Mouse (Mus musculus): ENCODE results near the gene Tfap4. TPM values are rescaled to one million over a fixed set of nuclear protein-coding genes. Genes with fewer than 3 reads are reported as not detected.

Gene Tfap4
- polyA plus RNA-seq, 1 experiment from 2014 or later = 13.3 TPM

- Histone ChIP-seq H3K9me3 (replicated peaks) (no peaks in the 10 kb centered on the region), H3K4me3 (no peak overlapping the region)
Measured at GRCm38 (mm10) chr16:4502568-4502967, 57.1 kb downstream of the Tfap4 start.

GRCm38 (mm10) chr16:4501703-4502102 lies 58.0 kb downstream of the Tfap4 start:
- Histone ChIP-seq H3K4me3 (no peak overlapping the region), H3K9ac (no peak overlapping the region), H3K27ac (no peak overlapping the region), H3K4me1 (no peaks in the 10 kb centered on the region), H3K4me2 (no peak overlapping the region), H3K36me3 (no peaks in the 10 kb centered on the region), H3K27me3 (replicated peaks) (no peaks in the 10 kb centered on the region), H3K9me3 (replicated peaks) (no peaks in the 10 kb centered on the region)
- ATAC-seq = no peak
- 64% methylated on average over 3 of the region's 3 CpGs for WGBS (ENCODE audit: insufficient replicate concordance)

More at GRCm38 (mm10) chr16:4502568-4502967, 57.1 kb downstream of the Tfap4 start:
- Histone ChIP-seq H3K27me3 (replicated peaks) (no peaks in the 10 kb centered on the region), H3K4me1 (no peaks in the 10 kb centered on the region), H3K4me2 (no peak overlapping the region), H3K36me3 (no peaks in the 10 kb centered on the region), H3K27ac (no peak overlapping the region), H3K9ac (no peak overlapping the region)
- ATAC-seq = no peak

DNA sequence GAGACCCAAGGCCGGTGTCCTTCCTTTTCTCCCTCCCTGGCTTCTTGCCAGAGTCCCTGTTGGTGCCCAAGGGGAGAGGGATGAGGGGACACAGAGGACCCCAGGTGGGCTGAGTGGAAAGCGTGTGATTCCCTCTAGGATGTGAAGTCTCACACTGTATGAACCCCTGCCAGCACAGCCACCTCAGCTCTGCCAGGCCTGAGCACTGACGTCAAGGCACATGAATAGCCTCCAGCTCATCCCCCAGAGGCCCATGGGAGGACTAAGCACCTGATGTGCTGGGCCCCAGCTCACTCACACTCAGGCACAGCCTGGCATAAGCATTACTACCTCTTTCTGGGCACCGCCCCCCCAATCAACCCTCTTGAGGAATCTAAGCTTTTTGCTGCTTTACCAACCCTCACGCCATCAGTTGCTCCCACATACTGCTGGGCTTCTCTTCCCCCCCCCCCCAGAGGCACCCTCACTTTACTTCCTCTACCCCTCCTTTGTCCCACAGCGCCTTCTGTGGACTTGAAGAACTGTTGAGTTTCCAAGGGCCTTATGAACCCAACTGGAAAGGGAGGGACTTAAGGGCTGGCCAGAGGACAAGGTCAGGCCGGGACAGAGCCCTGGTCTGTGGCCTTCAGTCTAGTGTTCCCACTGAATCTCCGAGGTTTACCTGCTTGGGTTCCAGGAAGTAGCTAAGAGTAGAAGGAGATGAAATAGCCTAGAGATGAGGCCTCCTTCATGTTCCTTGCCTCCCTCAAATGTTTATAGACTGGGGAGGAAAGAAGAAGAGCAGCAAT lies 58.9 kb downstream of the Tfap4 start:
- no peak overlapping the region for H3K4me2 ChIP-seq

DNA sequence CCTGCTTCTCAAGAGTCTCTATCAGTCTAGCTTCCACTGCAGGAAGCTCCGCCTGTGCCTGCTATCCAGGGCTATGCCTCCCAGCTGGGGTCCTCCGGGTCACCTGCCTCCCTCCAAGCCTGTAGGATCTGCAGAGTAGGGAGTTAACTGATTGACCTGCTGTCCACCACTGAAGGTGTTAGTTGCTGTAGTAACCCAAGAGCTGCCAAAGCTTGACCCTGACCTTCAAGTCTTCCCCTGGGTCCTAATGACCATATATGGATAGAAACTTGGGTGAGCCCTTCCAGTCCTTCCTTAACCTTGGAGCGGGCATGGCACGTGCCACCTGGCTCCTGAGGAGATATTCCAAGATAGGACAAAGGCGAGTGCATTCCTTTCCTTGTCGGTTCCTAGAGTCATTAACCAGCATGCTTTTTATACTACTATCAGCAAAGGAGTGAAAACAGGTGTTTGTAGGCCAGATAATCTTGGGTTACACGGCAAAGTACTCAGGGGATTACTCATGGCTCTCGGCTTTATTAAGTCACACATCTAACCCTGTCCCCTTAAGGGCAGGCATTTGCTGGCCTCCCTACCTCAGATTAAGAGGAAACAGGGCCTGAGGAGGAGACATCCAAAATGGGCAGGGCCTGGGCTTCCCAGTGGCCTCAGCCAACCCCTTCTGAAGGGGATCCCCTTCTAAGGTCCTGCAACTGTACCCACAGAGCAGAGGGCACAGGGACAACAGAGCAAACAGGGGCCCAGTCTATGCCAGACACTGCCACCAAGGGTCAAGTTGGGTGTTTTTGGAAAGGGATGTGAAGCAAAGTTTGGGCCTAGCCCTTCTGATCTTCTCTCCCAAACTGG lies 61.7 kb downstream of the Tfap4 start:
- Histone ChIP-seq H3K27ac (no peak overlapping the region), H3K9me3 (replicated peaks) (no peaks in the 10 kb centered on the region), H3K27me3 (replicated peaks) (no peaks in the 10 kb centered on the region), H3K4me2 (no peak overlapping the region), H3K4me1 (no peaks in the 10 kb centered on the region), H3K36me3 (no peaks in the 10 kb centered on the region), H3K4me3 (no peak overlapping the region), H3K9ac (no peak overlapping the region)
- no peak for ATAC-seq
- 58% methylated on average over 8 of the region's 8 CpGs for WGBS (ENCODE audit: insufficient replicate concordance)

More for the DNA sequence above, 58.9 kb downstream of the Tfap4 start:
- 73% methylated on average over 8 of the region's 8 CpGs for WGBS (ENCODE audit: insufficient replicate concordance)
- Histone ChIP-seq H3K9ac (no peak overlapping the region), H3K4me3 (no peak overlapping the region), H3K9me3 (replicated peaks) (no peaks in the 10 kb centered on the region), H3K4me1 (no peaks in the 10 kb centered on the region), H3K36me3 (no peaks in the 10 kb centered on the region), H3K27me3 (replicated peaks) (no peaks in the 10 kb centered on the region), H3K27ac (no peak overlapping the region)
- ATAC-seq = no peak

- H3K9me3 ChIP-seq (replicated peaks) = no peaks in the 10 kb centered on the region
- no peak overlapping the region for H3K9ac ChIP-seq
- H3K4me1 ChIP-seq = no peaks in the 10 kb centered on the region
- no peaks in the 10 kb centered on the region for H3K36me3 ChIP-seq
- 70% methylated on average over 3 of the region's 3 CpGs for WGBS (ENCODE audit: insufficient replicate concordance)
- H3K27ac ChIP-seq = no peak overlapping the region
- no peaks in the 10 kb centered on the region for H3K27me3 ChIP-seq (replicated peaks)
- H3K4me3 ChIP-seq = no peak overlapping the region
- no peak overlapping the region for H3K4me2 ChIP-seq
- no peak for ATAC-seq
Measured at GRCm38 (mm10) chr16:4496470-4496869, 63.2 kb downstream of the Tfap4 start.

- no peaks in the 10 kb centered on the region for H3K36me3 ChIP-seq
Measured at GRCm38 (mm10) chr16:4495861-4496260, 63.8 kb downstream of the Tfap4 start.

More at GRCm38 (mm10) chr16:4495861-4496260, 63.8 kb downstream of the Tfap4 start:
- Histone ChIP-seq H3K4me3 (no peak overlapping the region), H3K4me1 (no peaks in the 10 kb centered on the region), H3K9ac (no peak overlapping the region), H3K27ac (no peak overlapping the region), H3K27me3 (replicated peaks) (no peaks in the 10 kb centered on the region), H3K9me3 (replicated peaks) (no peaks in the 10 kb centered on the region), H3K4me2 (no peak overlapping the region)
- WGBS (ENCODE audit: insufficient replicate concordance) = 61% methylated on average over 5 of the region's 5 CpGs
- ATAC-seq = no peak

Other genes with a start within 250 kb of the Tfap4 start
- gene Adcy9, start 139.4 kb downstream of the Tfap4 start, polyA plus RNA-seq (2016; fragmentation: Nextera tagmentation; extraction: Ambion mirVana) = 1.1 and 1.6 TPM in 2 replicates
- gene Srl, start 18.0 kb downstream of the Tfap4 start, polyA plus RNA-seq (2016; fragmentation: Nextera tagmentation; extraction: Ambion mirVana) = 5.1 and 5.6 TPM in 2 replicates
- 6.1 and 7.3 TPM in 2 replicates for gene Glis2, start 34.9 kb upstream of the Tfap4 start, polyA plus RNA-seq (2016; fragmentation: Nextera tagmentation; extraction: Ambion mirVana)
- 76.2 and 81.9 TPM in 2 replicates for gene Pam16, start 65.1 kb upstream of the Tfap4 start, polyA plus RNA-seq (2016; fragmentation: Nextera tagmentation; extraction: Ambion mirVana)
- 4.7 and 5.0 TPM in 2 replicates for gene Vasn, start 80.1 kb upstream of the Tfap4 start, polyA plus RNA-seq (2016; fragmentation: Nextera tagmentation; extraction: Ambion mirVana)
- 69.2 and 74.2 TPM in 2 replicates for gene Dnaja3, start 80.1 kb upstream of the Tfap4 start, polyA plus RNA-seq (2016; fragmentation: Nextera tagmentation; extraction: Ambion mirVana)
- 11.3 and 11.9 TPM in 2 replicates for gene Coro7, start 119.9 kb upstream of the Tfap4 start, polyA plus RNA-seq (2016; fragmentation: Nextera tagmentation; extraction: Ambion mirVana)
- gene Nmral1, start 159.5 kb upstream of the Tfap4 start, polyA plus RNA-seq (2016; fragmentation: Nextera tagmentation; extraction: Ambion mirVana) = 50.0 and 53.0 TPM in 2 replicates
- gene Hmox2, start 166.5 kb upstream of the Tfap4 start, polyA plus RNA-seq (2016; fragmentation: Nextera tagmentation; extraction: Ambion mirVana) = 40.9 and 42.5 TPM in 2 replicates
- 24.9 and 25.7 TPM in 2 replicates for gene Cdip1, start 230.4 kb upstream of the Tfap4 start, polyA plus RNA-seq (2016; fragmentation: Nextera tagmentation; extraction: Ambion mirVana)